Mouse (Mus musculus): ENCODE results near the gene Tfg.

- no peak for TF ChIP-seq CHD2 (IDR thresholded peaks at IDR 0.05; ENCODE audit: low read length)
- TF ChIP-seq CTCF (IDR thresholded peaks at IDR 0.05 in 2 of 3, conservative IDR thresholded peaks at IDR 0.05 in 1 of 3; ENCODE audit: control insufficient read depth in 1 of 3, insufficient read depth in 1 of 3, low read depth in 2 of 3, low read length in 3 of 3, poor library complexity in 1 of 3, severe bottlenecking in 1 of 3): no peak
- TF ChIP-seq TAL1 (IDR thresholded peaks at IDR 0.05; ENCODE audit: low read length): no peak
- no peak for TF ChIP-seq GATA1 (IDR thresholded peaks at IDR 0.05; ENCODE audit: low read depth, low read length)
- no peak for TF ChIP-seq MAX (IDR thresholded peaks at IDR 0.05; ENCODE audit: low read length)
- no peak for TF ChIP-seq GABPA (IDR thresholded peaks at IDR 0.05; ENCODE audit: low read depth, low read length)
- no peak for TF ChIP-seq POLR2A (IDR thresholded peaks at IDR 0.05; ENCODE audit: control insufficient read depth in 1 of 2, insufficient read depth in 1 of 2, low read depth in 1 of 2, low read length in 2 of 2, poor library complexity in 1 of 2)
Measured at GRCm38 (mm10) chr16:56724927-56725326, 7.7 kb upstream of the Tfg start.
